Mouse (Mus musculus) layer of hippocampus, postnatal 25 days (tissue): Measurements from ENCODE around the gene 1700024P04Rik. TPM values are rescaled to one million over a fixed set of nuclear protein-coding genes. Genes with fewer than 3 reads are reported as not detected.
"Not testable (repeated sequence)": the region's sequence is repeated elsewhere in the genome, so short reads cannot be mapped to it uniquely, and the experiment has no call there.

Experiments used
- DNase-seq, 2 experiments: peaks; one replicate each; pipeline ENCODE4 v3.0.0; 2022; ENCODE audit warnings: mixed read lengths in 2 of 2, low spot score in 1 of 2; ENCODE audit errors: extremely low spot score in 1 of 2
- total RNA-seq, 2 experiments: library from RNA; stranded (reverse); gene quantifications; 2 replicates each; pipeline ENCODE4 v1.2.3; 2021

Gene 1700024P04Rik
- not detected for total RNA-seq

DNA sequence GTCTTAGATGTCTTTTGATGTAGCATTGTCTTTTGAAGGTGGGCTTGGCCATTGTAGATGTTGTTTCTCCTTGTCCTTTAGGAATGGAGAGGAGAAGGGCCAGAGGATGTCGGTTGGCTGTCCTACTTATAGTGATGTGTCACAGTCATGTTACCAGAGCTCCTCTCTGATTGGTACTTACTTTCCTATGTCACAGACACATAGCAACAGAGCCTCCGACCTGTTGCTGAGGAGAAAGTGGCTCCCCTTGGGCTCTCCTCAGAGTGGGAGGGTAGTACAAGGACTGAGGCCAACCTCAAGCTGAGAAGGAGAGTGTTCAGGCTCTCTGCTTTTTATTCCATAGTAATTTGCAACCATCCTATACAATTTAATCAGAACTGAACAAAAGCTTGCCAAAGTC lies at the start of gene 1700024P04Rik:
Gene 1700024P04Rik (minus strand): TSS at position 101 of the 400 bp plus-strand sequence.
- no peak for DNase-seq

GRCm38 (mm10) chr13:99031223-99032216 lies 47.2 kb upstream of the 1700024P04Rik start:
- no peak for DNase-seq

- no peak for DNase-seq
Observed at GRCm38 (mm10) chr13:99030579-99031200, 46.3 kb upstream of the 1700024P04Rik start.

GRCm38 (mm10) chr13:99025268-99025667 lies 40.9 kb upstream of the 1700024P04Rik start:
- DNase-seq = no peak

DNA sequence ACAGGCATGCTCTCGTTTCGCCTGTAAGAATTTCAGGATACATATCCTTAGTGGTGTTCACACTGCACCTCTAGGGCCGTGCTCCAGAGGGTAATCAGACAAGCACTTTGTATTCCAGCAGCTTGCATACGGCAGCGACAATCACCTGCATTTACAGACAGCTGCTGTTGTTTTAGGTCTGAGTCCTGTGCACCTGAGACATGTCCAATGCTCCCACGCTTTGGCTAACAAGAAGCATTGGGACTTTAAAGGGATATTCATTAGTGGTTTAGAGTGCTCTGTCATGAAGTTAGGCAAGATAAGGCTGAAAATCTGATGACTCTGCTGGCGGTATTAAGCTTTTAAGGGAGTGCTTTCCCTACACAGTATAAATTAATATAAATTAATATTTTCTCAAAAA lies 37.7 kb upstream of the 1700024P04Rik start:
- no peak for DNase-seq

- no peak for DNase-seq
Observed at GRCm38 (mm10) chr13:99021181-99021580, 36.8 kb upstream of the 1700024P04Rik start.

- DNase-seq = no peak
Observed at GRCm38 (mm10) chr13:99019831-99020669, 35.7 kb upstream of the 1700024P04Rik start.

GRCm38 (mm10) chr13:99018526-99019201 lies 34.3 kb upstream of the 1700024P04Rik start:
- no peak for DNase-seq

DNA sequence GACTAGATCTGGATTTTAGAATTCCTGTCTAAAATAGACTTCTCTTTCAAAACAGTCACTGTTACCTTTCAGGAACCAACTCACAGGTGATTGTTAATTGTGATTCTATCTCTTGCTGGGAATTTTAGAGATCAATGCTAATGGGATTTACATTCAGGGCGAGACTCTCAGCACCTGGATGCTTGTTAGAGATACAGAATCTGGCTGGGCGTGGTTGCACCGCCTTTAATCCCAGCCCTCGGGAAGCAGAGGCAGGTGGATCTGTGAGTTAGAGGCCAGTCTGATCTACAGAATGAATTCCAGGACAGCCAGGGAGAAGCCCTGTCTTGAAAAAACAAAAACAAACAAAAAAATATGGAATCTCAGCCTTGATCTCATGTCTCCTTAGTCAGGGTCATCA lies 32.3 kb upstream of the 1700024P04Rik start:
- DNase-seq = no peak

- no peak for DNase-seq
Observed at GRCm38 (mm10) chr13:99012891-99013290, 28.5 kb upstream of the 1700024P04Rik start.

- no peak for DNase-seq
Observed at GRCm38 (mm10) chr13:99008013-99008412, 23.6 kb upstream of the 1700024P04Rik start.

- no peak for DNase-seq
Observed at GRCm38 (mm10) chr13:99006389-99007099, 22.2 kb upstream of the 1700024P04Rik start.

DNA sequence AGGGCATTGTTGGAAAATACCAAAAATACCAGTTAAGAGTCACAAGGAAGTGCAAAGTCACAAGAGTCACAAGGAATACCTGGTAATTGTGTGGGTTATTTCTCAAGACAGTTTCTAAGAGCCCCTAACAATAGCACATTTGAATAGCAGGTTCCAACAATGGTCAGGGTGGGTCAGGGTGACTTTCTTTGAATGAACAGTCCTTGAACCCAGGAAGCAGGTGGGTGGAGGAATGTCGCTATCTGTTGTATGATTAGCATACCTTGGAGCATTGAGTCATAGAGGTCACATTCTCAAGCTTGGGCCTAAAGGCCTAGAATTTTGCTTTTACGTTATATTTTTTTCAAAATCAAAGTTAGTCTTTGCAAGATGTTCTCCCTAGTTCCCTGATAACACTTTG lies 17.3 kb upstream of the 1700024P04Rik start:
- DNase-seq = not testable (repeated sequence)

DNA sequence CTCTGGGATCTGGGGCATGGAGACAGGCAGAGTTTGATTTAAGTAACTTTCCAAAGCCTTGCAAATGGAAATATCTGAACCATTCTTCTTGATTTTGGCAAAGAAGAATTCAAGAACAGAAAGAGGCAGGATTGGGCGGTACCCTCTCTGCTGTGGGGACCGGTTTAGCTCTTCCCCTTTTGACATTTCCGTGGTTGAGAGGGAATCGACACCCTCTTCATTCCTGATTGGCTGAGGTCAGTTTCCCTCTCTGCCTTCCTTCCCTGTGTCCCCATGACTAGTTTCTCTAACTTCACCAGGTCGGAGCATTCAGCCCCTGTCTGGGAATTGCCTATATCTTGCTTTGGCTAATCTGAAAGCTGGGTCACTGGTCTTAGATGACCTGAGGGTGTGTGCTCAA lies 12.7 kb upstream of the 1700024P04Rik start:
- no peak for DNase-seq

GRCm38 (mm10) chr13:98977070-98977785 lies 7.1 kb downstream of the 1700024P04Rik start:
- DNase-seq = no peak

DNA sequence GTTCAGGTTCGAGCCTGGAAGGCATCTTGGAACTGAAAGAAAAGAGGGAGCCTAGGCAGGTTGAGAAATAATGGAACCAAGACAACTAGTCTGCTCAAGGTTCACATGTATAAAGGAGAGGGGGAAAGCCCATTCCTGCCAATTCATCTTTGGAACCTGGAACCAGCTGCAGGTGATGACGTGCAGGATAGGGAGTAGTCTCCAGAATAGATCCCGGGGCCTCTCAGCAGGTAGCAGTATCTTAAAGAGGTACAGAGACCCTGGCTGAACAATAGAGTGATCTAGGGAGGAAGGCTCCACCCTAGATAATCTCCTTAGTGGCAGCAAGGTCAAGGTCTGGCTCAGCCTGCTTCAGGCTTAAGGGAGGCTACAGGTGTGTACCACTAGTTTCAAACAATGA lies 8.3 kb downstream of the 1700024P04Rik start:
- DNase-seq = not testable (repeated sequence)

GRCm38 (mm10) chr13:98972090-98972489 lies 12.3 kb downstream of the 1700024P04Rik start:
- DNase-seq = no peak

- DNase-seq = no peak
Observed at GRCm38 (mm10) chr13:98971641-98972040, 12.7 kb downstream of the 1700024P04Rik start.

GRCm38 (mm10) chr13:98968517-98968916 lies 15.8 kb downstream of the 1700024P04Rik start:
- DNase-seq = no peak
